Mouse (Mus musculus) 416B (cell line): ENCODE results near the gene Luc7l3.
A peak's percentile ranks its signal among the peaks of the same experiment; 100 is the strongest.

Experiments
- DNase-seq: peaks from one replicate; pipeline ENCODE4 v3.0.0; 2011; ENCODE audit warnings: low read depth

Luc7l3 gene

GRCm38 (mm10) chr11:94255733-94256132 lies 66.1 kb downstream of the Luc7l3 start:
- DNase-seq, result no peak

DNA sequence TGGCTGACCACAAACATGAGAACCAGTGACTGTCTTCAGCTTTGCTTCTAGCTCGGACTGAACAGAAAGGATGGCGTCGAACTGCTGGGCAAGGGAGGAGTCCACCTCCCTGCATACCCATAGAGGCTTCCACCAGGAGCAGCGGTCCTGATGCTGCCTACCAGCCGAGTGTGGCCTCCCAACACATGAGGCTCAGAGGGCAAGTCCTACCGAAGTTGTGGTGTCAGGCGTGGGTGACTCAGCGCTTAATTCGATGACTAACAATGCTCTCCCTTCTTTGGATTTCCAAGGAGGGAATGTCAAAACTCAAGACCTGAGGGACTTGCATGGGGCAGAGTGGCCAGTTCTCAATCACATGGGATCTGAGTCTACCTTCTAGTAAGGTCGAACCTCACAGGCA lies 68.1 kb downstream of the Luc7l3 start:
- DNase-seq, result peak; percentile 74

- DNase-seq, result no peak
Observed at GRCm38 (mm10) chr11:94253156-94253555, 68.6 kb downstream of the Luc7l3 start.

GRCm38 (mm10) chr11:94246789-94247061 lies 75.1 kb downstream of the Luc7l3 start:
- no peak for DNase-seq

- DNase-seq, result no peak
Observed at GRCm38 (mm10) chr11:94245955-94246788, 75.6 kb downstream of the Luc7l3 start, which contains the start of gene Wfikkn2. Gene Wfikkn2 (minus strand): TSS chr11:94246005.

GRCm38 (mm10) chr11:94244385-94244784 lies 77.4 kb downstream of the Luc7l3 start:
- DNase-seq, result no peak

GRCm38 (mm10) chr11:94243422-94244180 lies 78.2 kb downstream of the Luc7l3 start:
- DNase-seq, result no peak

DNA sequence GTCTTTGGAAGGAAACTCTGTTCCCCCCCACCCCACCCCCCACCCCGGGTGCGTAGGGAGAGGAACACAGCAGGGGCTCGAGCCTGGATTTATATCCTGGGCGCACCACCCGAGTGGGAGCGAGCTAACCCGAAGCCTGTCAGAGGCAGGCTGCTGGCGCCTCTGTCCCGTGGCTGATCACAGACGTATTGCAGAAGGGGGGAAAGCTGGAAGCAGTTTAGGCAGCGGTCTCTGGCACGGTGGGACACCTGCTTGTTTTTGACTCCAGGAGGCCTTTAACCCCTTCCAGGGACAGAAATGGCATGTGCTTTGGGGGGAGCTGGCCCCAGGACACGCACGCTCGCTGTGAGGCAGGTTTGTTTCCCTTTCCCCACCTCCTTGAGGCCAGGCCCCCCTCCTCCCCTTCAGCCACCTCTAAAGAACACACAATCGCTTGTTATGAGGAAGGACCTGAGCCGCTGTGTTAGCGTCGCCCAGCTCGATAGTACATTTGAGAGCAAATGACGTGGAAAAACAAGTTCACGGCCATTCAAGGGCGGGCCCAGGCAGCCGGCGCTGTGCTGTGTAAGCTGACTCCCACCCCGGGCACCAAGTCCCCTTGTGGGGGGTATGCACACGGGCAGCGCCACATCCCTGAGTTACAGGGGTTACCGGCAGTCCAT lies 78.9 kb downstream of the Luc7l3 start:
- DNase-seq, result no peak

DNA sequence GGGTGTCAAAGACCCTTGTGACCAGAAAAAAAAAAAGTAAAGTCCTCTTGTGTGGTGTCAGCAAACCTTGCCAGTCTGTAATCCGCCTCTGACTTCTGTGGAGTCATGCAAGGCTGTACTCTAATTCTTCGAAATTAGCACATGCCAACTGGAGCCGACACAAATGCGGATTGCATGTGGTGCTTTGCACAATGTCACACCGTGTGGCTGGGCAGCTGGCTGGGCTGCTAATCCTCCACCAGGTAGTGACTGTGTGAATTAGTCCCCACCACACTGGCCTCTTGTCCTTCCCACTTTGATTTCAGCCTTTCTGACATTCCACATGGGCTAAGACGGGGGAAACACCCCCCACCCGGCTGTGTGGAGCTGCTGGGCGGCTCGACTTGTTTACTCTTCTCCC lies 82.1 kb downstream of the Luc7l3 start:
- DNase-seq, result no peak

GRCm38 (mm10) chr11:94238786-94239185 lies 83.0 kb downstream of the Luc7l3 start:
- DNase-seq, result no peak
